Mouse (Mus musculus): ENCODE data around the gene Spryd4. TPM values are rescaled to one million over a fixed set of nuclear protein-coding genes. Genes with fewer than 3 reads are reported as not detected.

The Spryd4 gene
- polyA plus RNA-seq, 1 experiment = 21.8 TPM

DNA sequence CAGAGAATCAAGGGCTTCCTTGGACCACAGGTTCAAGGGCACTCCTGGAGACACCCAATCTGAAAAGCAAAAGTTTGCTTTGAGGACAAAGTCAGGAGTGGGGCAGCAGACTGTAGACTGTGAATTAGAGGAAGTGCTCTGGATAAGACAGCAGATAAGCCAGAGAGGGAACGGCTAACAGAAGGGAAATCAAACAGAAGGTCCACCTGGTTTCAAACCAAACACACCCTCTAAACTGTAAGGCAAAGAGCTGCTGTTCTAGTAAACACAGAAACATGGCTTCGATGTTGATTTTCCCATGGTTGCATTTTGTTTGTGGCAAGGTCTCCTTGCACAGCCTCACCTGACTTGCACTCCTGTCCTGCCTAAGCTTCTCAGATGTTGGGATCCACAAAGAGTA is 20.1 kb downstream of the Spryd4 start:
- no peaks in the 10 kb centered on the region for H3K36me3 ChIP-seq (ENCODE audit: control insufficient read depth, insufficient read depth)
- H3K27me3 ChIP-seq (ENCODE audit: control insufficient read depth, insufficient read depth, insufficient read length) = no peaks in the 10 kb centered on the region
- H3K79me2 ChIP-seq (ENCODE audit: control insufficient read depth, insufficient read depth) = no peaks in the 10 kb centered on the region
- H3K4me2 ChIP-seq (ENCODE audit: low read depth) = no peak overlapping the region
- no peak overlapping the region for H3K4me3 ChIP-seq
- TF ChIP-seq POLR2AphosphoS2 (IDR thresholded peaks at IDR 0.05; ENCODE audit: insufficient read length, low read depth) = no peak
- TF ChIP-seq CEBPB (IDR thresholded peaks at IDR 0.05; ENCODE audit: insufficient read depth, poor library complexity, severe bottlenecking) = no peak
- no peak for TF ChIP-seq SRF (IDR thresholded peaks at IDR 0.05; ENCODE audit: control insufficient read depth, insufficient read length, low read depth)
- TF ChIP-seq TCF3 (IDR thresholded peaks at IDR 0.05; ENCODE audit: insufficient read length, low read depth) = no peak
- no peak for TF ChIP-seq MYOG (IDR thresholded peaks at IDR 0.05; ENCODE audit: control insufficient read depth in 1 of 3, insufficient read depth in 1 of 3, insufficient read length in 2 of 3, low read depth in 2 of 3)
- no peak for TF ChIP-seq MYOD1 (IDR thresholded peaks at IDR 0.05; ENCODE audit: control insufficient read depth in 1 of 3, insufficient read length in 2 of 3, low read depth in 2 of 3)
- TF ChIP-seq USF1 (IDR thresholded peaks at IDR 0.05; ENCODE audit: low read depth) = no peak
- TF ChIP-seq TCF12 (IDR thresholded peaks at IDR 0.05; ENCODE audit: insufficient read depth, poor library complexity, severe bottlenecking) = no peak
- TF ChIP-seq REST (IDR thresholded peaks at IDR 0.05; ENCODE audit: insufficient read depth, insufficient read length) = no peak
- no peak for TF ChIP-seq MAX (IDR thresholded peaks at IDR 0.05; ENCODE audit: low read depth)
- no peak for TF ChIP-seq POLR2A (IDR thresholded peaks at IDR 0.05; ENCODE audit: insufficient read length, low read depth)
- no peak for TF ChIP-seq E2F4 (IDR thresholded peaks at IDR 0.05; ENCODE audit: insufficient read depth)
- no peak overlapping the region for H3ac ChIP-seq (ENCODE audit: control insufficient read depth, insufficient read length)

GRCm38 (mm10) chr10:128188242-128188877 is 23.2 kb downstream of the Spryd4 start:
- Histone ChIP-seq H3K36me3 (ENCODE audit: control insufficient read depth, insufficient read depth) (no peaks in the 10 kb centered on the region), H3K79me2 (ENCODE audit: control insufficient read depth, insufficient read depth) (no peaks in the 10 kb centered on the region), H3K4me3 (no peak overlapping the region), H3K27me3 (ENCODE audit: control insufficient read depth, insufficient read depth, insufficient read length) (no peaks in the 10 kb centered on the region), H3K4me2 (ENCODE audit: low read depth) (no peak overlapping the region), H3ac (ENCODE audit: control insufficient read depth, insufficient read length) (no peak overlapping the region)
- TF ChIP-seq REST (IDR thresholded peaks at IDR 0.05; ENCODE audit: insufficient read depth, insufficient read length) (no peak), SRF (IDR thresholded peaks at IDR 0.05; ENCODE audit: control insufficient read depth, insufficient read length, low read depth) (no peak), USF1 (IDR thresholded peaks at IDR 0.05; ENCODE audit: low read depth) (no peak), POLR2AphosphoS2 (IDR thresholded peaks at IDR 0.05; ENCODE audit: insufficient read length, low read depth) (no peak), POLR2A (IDR thresholded peaks at IDR 0.05; ENCODE audit: insufficient read length, low read depth) (no peak), MYOG (IDR thresholded peaks at IDR 0.05; ENCODE audit: control insufficient read depth in 1 of 3, insufficient read depth in 1 of 3, insufficient read length in 2 of 3, low read depth in 2 of 3) (no peak), MAX (IDR thresholded peaks at IDR 0.05; ENCODE audit: low read depth) (no peak)

GRCm38 (mm10) chr10:128187181-128187605 is 24.4 kb downstream of the Spryd4 start:
- Histone ChIP-seq H3K4me3 (no peak overlapping the region), H3ac (ENCODE audit: control insufficient read depth, insufficient read length) (no peak overlapping the region), H3K36me3 (ENCODE audit: control insufficient read depth, insufficient read depth) (no peaks in the 10 kb centered on the region), H3K4me2 (ENCODE audit: low read depth) (no peak overlapping the region), H3K79me2 (ENCODE audit: control insufficient read depth, insufficient read depth) (no peaks in the 10 kb centered on the region), H3K27me3 (ENCODE audit: control insufficient read depth, insufficient read depth, insufficient read length) (no peaks in the 10 kb centered on the region)
- TF ChIP-seq USF1 (IDR thresholded peaks at IDR 0.05; ENCODE audit: low read depth) (no peak), SRF (IDR thresholded peaks at IDR 0.05; ENCODE audit: control insufficient read depth, insufficient read length, low read depth) (no peak), POLR2A (IDR thresholded peaks at IDR 0.05; ENCODE audit: insufficient read length, low read depth) (no peak), CEBPB (IDR thresholded peaks at IDR 0.05; ENCODE audit: insufficient read depth, poor library complexity, severe bottlenecking) (no peak), MYOG (IDR thresholded peaks at IDR 0.05; ENCODE audit: control insufficient read depth in 1 of 3, insufficient read depth in 1 of 3, insufficient read length in 2 of 3, low read depth in 2 of 3) (no peak), E2F4 (IDR thresholded peaks at IDR 0.05; ENCODE audit: insufficient read depth) (no peak), REST (IDR thresholded peaks at IDR 0.05; ENCODE audit: insufficient read depth, insufficient read length) (no peak), POLR2AphosphoS2 (IDR thresholded peaks at IDR 0.05; ENCODE audit: insufficient read length, low read depth) (no peak), MAX (IDR thresholded peaks at IDR 0.05; ENCODE audit: low read depth) (no peak), TCF12 (IDR thresholded peaks at IDR 0.05; ENCODE audit: insufficient read depth, poor library complexity, severe bottlenecking) (no peak), MYOD1 (IDR thresholded peaks at IDR 0.05; ENCODE audit: control insufficient read depth in 1 of 3, insufficient read length in 2 of 3, low read depth in 2 of 3) (no peak), TCF3 (IDR thresholded peaks at IDR 0.05; ENCODE audit: insufficient read length, low read depth) (no peak)

DNA sequence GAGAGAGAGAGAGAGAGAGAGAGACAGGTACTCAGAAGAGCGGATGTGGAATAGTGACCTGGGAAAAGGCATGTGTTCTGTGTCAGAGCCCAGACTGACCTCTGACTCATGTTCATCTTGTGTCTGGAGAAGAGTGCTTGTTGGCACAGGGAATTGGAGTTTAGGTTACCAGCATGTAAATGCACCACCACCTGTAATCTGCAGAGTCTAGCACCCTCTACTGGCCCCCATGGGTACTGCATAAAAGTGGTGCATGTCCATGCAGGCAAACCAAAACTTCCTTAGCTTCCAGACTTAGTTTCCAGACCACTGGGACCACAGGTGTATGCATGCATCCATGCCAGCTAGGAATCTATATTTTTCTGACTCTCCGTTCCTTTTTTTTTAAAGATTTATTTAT is 25.6 kb downstream of the Spryd4 start:
- Histone ChIP-seq H3ac (ENCODE audit: control insufficient read depth, insufficient read length) (no peak overlapping the region), H3K79me2 (ENCODE audit: control insufficient read depth, insufficient read depth) (no peaks in the 10 kb centered on the region), H3K36me3 (ENCODE audit: control insufficient read depth, insufficient read depth) (no peaks in the 10 kb centered on the region), H3K4me3 (no peak overlapping the region), H3K4me2 (ENCODE audit: low read depth) (no peak overlapping the region), H3K27me3 (ENCODE audit: control insufficient read depth, insufficient read depth, insufficient read length) (no peaks in the 10 kb centered on the region)
- TF ChIP-seq USF1 (IDR thresholded peaks at IDR 0.05; ENCODE audit: low read depth) (no peak), MYOD1 (IDR thresholded peaks at IDR 0.05; ENCODE audit: control insufficient read depth in 1 of 3, insufficient read length in 2 of 3, low read depth in 2 of 3) (peak in 1 of 3 experiments; percentile 16), TCF3 (IDR thresholded peaks at IDR 0.05; ENCODE audit: insufficient read length, low read depth) (no peak), MAX (IDR thresholded peaks at IDR 0.05; ENCODE audit: low read depth) (no peak)

All from myocyte (in vitro differentiated cells).